Mouse (Mus musculus): ENCODE data around the gene Zfp280b.
A peak's percentile ranks its signal among the peaks of the same experiment; 100 is the strongest.
"Not testable (repeated sequence)": the region's sequence is repeated elsewhere in the genome, so short reads cannot be mapped to it uniquely, and the experiment has no call there.

Gene Zfp280b

DNA sequence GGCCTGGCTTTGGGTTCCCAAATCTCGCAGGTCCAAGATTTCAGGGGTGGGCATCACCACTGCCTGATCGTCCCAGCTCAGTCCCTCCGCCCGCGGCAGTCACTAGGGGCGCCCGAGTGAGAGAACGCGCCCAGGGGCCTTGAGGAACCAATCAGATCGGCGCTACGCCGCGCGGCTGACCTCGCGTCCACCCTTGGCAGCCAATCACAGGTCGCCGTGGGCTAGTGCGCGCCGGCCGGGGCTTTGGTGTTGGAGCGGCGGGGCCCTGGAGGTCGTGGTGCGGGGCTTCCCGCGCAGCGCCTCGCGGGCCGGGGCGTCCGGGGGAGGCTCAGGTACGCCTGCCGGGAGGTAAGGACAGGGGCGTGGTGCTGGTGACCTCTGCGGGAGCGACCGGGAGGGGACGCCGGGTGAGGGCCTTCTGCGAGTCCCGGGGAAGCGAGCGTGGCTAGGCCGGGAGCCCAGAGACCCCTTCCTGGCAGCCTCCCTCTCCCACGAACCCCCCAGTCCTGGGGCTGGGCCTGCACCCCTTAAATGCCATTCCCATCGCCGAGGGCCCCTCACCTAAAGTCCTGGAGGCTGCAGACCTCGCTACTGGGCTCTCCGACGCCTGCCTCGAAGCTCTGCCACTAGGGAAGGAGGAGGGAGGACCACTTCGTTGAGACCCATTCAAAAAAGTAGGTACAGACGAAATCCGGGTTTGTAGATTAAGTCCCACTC is at the start of gene Zfp280b:
TSS of gene Zfp280b (plus strand) at position 249 of the 717 bp plus-strand sequence.
- DNase-seq (ENCODE audit: low spot score): peak; percentile 97

GRCm38 (mm10) chr10:75990430-75991042 is 41.9 kb upstream of the Zfp280b start:
- no peak for DNase-seq (ENCODE audit: low spot score)

GRCm38 (mm10) chr10:75993616-75994240 is 38.7 kb upstream of the Zfp280b start:
- no peak for DNase-seq (ENCODE audit: low spot score)

DNA sequence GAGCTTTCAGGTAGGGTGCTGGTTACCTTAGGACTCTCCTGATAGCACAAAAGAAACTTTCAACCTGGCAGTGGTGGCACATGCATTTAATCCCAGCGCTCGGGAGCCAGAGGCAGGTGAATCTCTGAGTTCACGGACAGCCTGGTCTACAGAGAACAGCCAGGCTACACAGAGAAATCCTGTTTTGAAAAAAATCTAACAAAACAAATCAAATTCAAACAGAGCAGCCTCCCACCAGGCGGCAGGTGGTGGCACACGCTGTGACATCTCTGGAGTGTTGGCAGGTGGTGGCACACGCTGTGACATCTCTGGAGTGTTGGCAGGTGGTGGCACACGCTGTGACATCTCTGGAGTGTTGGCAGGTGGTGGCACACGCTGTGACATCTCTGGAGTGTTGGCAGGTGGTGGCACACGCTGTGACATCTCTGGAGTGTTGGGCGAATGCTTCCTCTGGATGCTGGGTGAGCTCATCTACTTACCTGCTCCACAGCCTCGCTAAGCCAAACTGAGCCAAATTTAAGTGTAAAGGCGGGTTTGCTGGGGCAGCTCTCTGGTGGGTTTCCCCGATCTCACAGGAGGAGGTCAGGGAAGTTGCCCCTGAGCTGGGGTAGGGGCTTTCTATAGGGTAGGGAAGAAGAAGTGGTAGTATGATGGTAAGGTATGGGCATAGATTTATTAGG is 37.8 kb upstream of the Zfp280b start:
- DNase-seq (ENCODE audit: low spot score): not testable (repeated sequence)

- no peak for DNase-seq (ENCODE audit: low spot score)
These were observed 37.0 kb upstream of the Zfp280b start for GRCm38 (mm10) chr10:75995463-75995862.

DNA sequence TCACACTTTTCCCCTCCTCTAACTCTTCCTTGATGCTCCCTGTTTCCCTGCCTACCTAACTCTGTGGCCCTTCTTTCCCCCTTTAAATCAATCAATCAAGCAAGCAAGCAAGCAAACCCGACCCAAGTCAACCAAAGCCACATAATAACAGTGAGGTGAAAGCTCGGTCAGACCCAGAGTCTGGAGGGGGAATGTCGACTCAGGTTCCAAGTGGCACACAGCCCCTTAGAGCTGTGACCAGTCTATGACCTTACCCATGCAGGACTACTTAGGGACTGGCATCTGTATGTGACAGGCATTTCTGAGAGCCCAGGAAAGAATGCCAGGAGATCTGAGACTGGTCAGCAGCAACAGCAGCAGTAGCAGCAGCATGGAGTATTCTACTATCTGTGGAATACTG is 36.1 kb upstream of the Zfp280b start:
- DNase-seq (ENCODE audit: low spot score): no peak

GRCm38 (mm10) chr10:76001160-76001559 is 31.3 kb upstream of the Zfp280b start:
- DNase-seq (ENCODE audit: low spot score): no peak

DNA sequence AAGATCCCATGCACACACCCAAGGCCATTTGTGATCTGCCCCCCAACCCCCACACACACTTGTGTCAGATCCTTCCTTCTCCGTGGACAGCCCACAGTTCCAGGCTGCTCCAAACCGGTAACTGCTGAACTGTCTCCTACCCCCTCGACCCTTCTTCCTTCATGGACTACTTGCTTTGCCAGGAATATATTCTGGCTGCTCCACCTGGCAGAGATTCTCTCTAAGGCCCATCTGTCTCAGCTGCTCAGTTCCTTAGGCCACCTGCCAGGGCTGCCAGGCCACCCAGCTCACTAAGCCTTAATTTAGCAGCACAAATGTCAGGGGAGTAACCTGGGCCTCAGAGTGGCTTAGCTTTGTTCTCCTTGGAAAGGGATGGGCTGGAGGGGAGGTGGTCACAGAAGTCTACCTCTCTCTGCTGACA is 30.3 kb upstream of the Zfp280b start:
- peak; percentile 53 for DNase-seq (ENCODE audit: low spot score)

GRCm38 (mm10) chr10:76002615-76003014 is 29.8 kb upstream of the Zfp280b start:
- no peak for DNase-seq (ENCODE audit: low spot score)

DNA sequence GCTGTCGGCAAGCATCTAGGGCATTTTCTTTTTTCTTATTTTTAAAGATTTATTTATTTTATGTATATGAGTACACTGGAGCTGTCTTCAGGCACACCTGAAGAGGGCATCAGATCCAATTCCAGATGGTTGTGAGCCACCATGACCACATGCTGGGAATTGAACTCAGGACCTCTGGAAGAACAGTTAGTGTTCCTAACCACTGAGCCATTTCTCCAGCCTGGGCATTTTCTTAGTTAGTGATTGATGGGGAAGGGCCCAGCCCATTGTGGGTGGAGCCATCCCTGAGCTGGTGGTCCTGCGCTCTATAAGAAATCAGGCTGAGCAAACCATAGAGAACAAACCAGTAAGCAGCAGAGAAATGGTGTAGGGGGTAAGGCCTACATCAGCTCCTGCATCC is 29.2 kb upstream of the Zfp280b start:
- DNase-seq (ENCODE audit: low spot score): no peak

DNA sequence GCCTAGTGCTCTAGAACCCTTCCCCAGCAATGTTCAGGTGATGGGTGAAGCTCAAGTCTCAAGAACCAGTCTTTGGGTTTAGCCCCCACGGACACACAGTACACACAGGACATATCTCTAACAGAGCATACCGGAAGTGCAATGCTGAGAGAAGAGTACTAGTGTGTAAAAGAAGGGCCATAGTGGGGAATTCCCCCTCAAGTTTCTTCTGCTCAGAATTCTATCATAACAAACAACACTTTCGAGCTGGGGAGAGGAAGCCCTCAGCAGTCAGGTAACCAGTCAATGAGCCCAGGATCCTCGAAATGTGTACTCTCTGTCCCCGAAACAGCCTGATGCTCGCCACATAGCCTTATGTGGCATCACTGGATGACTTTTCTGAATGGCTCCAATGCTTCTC is 26.1 kb upstream of the Zfp280b start:
- DNase-seq (ENCODE audit: low spot score): no peak

GRCm38 (mm10) chr10:76009812-76010211 is 22.6 kb upstream of the Zfp280b start:
- DNase-seq (ENCODE audit: low spot score): no peak

- no peak for DNase-seq (ENCODE audit: low spot score)
These were observed 19.5 kb upstream of the Zfp280b start for GRCm38 (mm10) chr10:76012922-76013321.

GRCm38 (mm10) chr10:76016886-76017285 is 15.6 kb upstream of the Zfp280b start:
- DNase-seq (ENCODE audit: low spot score): no peak

- no peak for DNase-seq (ENCODE audit: low spot score)
These were observed 10.7 kb upstream of the Zfp280b start for GRCm38 (mm10) chr10:76021728-76022127.

DNA sequence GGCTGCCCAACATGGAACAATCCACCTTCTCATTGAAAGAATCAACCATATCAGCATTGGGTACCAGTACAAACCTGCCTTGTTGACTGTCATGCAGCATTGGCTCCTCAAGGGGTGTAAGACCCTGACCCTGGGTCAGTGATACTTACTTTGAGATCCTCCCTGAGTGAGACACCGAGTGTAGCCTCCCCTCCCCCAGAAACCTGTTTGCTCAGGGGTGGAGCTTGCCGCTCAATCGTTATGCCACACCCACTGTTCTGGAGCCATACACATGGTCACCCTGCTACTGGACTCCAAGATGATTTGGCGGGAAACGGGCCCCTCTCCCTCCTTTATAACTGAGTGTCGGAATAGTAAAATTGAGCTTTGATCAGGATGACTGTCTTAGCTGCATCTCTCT is 8.5 kb upstream of the Zfp280b start:
- no peak for DNase-seq (ENCODE audit: low spot score)

DNA sequence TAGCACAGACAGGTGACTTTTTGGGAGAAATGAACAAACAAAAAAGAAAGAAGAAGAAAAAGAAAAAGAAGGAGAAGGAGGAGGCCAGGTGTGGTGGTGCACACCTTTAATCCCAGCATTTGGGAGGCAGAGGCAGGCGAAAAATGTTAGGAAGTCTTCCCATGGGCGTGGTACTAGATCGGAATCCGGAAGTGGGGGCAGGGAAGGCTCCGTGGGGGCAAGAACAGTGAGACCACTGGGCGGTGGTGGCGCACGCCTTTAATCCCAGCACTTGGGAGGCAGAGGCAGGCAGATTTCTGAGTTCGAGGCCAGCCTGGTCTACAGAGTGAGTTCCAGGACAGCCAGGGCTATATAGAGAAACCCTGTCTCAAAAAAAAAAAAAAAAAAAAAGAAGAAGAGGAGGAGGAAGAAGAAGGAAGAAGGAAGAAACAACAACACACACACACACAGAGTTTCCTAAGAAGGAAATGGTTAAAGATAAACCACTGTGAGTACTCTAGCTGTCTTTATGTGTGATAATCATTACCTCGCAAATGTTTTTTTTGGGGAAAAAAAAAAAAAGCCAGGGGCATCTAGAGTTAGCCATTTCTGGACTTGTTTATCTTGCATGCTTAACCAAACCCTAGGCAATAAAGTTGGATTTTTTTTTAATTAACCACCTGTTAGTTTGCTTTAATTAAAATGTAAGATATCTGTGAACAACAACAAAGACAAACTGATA is 6.8 kb upstream of the Zfp280b start:
- DNase-seq (ENCODE audit: low spot score): no peak

DNA sequence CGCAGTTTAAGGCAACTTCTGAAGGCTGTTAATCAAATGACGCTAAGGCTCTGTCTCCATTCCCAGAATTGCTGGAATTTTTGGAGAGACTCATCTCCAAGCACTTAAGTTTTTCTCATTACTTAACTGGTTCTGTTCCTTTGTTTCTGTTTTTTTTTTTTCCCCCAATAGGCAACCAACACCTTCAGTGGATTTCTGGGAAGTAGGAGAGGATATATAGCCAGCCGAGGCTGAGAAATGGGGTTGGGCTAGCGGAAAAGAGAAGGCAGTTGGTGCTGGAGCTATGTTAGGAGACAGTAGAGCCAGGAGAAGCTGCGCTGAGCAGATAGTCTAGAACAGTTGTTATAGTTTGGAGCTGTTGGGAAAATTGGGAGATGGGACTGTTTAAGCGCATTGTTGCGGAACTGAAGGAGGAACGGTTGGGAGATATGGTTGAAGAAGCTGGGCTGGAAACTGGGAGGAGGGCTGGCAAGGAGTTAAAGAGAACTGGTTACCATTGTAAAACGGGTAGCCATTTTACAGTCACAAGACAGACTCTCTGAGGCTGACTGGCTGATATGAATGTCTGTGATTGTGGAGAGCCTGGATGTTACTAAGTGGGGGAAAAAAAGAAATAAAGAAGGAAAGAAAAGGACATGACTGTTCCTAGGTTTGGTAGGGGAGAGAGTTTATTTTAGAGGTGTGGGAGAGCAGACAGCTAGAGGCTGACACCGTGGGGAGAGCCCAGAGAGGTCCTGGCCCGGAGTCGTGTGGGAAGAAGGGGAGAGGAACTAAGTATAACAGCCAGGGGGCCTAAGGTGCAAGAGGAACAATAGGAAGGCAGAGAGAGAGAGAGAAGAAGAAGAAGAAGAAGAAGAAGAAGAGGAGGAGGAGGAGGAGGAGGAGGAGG is 5.1 kb upstream of the Zfp280b start:
- no peak for DNase-seq (ENCODE audit: low spot score)

GRCm38 (mm10) chr10:76028016-76028366 is 4.5 kb upstream of the Zfp280b start:
- no peak for DNase-seq (ENCODE audit: low spot score)

DNA sequence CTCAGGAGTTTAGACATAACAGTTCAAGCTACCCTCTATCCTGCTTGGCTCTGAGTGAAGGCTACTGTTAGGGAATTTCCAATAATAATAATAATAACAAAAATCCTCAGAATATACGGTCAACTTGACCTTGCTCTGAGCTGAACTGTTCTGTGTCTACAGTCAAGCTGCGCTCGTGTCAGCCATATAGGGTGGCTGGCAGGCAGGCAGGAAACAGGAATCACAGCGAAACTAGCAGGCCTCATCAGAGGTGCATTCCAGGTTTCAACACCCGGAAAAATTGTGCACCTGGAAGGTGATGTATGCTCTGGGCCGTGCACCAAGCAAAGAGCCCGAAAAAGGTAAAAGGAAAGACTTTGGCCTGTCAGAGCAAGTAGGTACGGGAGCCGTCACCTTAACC is 4.1 kb upstream of the Zfp280b start:
- DNase-seq (ENCODE audit: low spot score): no peak

GRCm38 (mm10) chr10:76029276-76029675 is 3.2 kb upstream of the Zfp280b start:
- DNase-seq (ENCODE audit: low spot score): no peak
